Mouse (Mus musculus): ENCODE data around the gene Fignl1. TPM values are rescaled to one million over a fixed set of nuclear protein-coding genes. Genes with fewer than 3 reads are reported as not detected.

The Fignl1 gene
- total and polyA plus RNA-seq, 3 experiments, result 82.8 to 189 (median 98.5) TPM

DNA sequence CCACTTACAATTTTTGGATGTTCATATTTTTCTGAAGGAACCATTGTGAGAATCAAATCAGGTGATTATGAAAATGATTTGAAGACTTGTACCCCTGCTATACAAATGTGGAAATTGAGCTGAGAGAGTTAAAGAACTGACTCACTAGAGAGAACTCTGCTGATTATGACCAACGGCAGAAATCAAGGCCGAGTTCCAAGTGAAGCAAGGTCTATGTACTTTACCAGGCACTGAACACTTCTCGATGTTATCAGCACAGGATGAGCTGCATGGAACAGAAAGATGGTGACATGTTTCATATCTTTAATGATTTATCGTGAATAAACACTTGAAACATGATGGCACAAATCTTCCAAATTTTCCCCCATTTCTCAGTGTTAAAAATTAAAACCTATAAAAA, 2.8 kb downstream of the Fignl1 start:
- dilution Hi-C loops (cut with MboI; ENCODE audit: extremely low pct_ligation_motif_present, extremely low pct_unique_long_range_greater_than_20kb, low sequenced_read_pairs), result loop anchor here (25.0 kb wide), 1 partner anchor 156 kb away; no protein-coding TSS in a partner anchor
- peak overlapping the region; percentile 59; the same call in 1 of the 2 replicates for H3K4me2 ChIP-seq (ENCODE audit: insufficient read depth, low read depth, poor library complexity, severe bottlenecking)

DNA sequence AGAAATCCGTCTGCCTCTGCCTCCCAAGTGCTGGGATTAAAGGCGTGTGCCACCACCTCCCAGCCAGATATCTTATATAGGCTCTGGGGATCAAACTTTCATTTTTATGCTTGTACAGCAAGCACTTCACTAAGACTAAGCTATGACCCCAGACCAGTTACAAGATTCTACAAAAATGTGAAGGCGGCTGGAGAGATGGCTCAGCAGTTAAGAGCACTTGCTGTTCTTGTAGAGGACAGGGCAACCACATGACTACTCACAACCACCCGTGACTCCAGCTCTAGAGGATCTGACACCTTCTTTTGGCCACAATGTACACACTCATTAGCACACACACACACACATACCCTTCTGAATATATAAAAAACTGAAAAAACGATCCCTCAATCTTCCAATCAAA, 4.3 kb downstream of the Fignl1 start:
- H3K9me3 ChIP-seq (replicated peaks; ENCODE audit: low read length), result no peaks in the 10 kb centered on the region
- H3K9ac ChIP-seq (ENCODE audit: insufficient read depth, low read depth), result peak overlapping the region; percentile 16; the same call in 1 of the 2 replicates
- H3K4me3 ChIP-seq (replicated peaks in 1 of 3; ENCODE audit: low read depth in 2 of 3, low read length in 2 of 3, poor library complexity in 1 of 3), result no peak overlapping the region
- peaks cover 39 to 58% of the 10 kb centered on the region in 2 experiments for H3K36me3 ChIP-seq (replicated peaks in 1 of 2; ENCODE audit: control insufficient read depth in 1 of 2, insufficient read depth in 1 of 2, low read length in 1 of 2)
- no peaks in the 10 kb centered on the region for H3K27me3 ChIP-seq (replicated peaks)
- dilution Hi-C loops (cut with MboI; ENCODE audit: extremely low pct_ligation_motif_present, extremely low pct_unique_long_range_greater_than_20kb, low sequenced_read_pairs), result loop anchor here (25.0 kb wide), 1 partner anchor 158 kb away; no protein-coding TSS in a partner anchor
- H3K4me2 ChIP-seq (ENCODE audit: insufficient read depth, low read depth, poor library complexity, severe bottlenecking), result 0 out of 2 replicates have a peak overlapping the region, but pooled peaks have one; percentile 26
- TF ChIP-seq ETS1 (conservative IDR thresholded peaks at IDR 0.05; ENCODE audit: low read depth, low read length) (no peak), TCF12 (IDR thresholded peaks at IDR 0.05; ENCODE audit: low read depth, low read length) (no peak), POLR2AphosphoS2 (IDR thresholded peaks at IDR 0.05; ENCODE audit: low read depth, low read length) (no peak), HCFC1 (IDR thresholded peaks at IDR 0.05; ENCODE audit: low read depth, low read length) (no peak), POLR2A (IDR thresholded peaks at IDR 0.05; ENCODE audit: low read depth, low read length) (no peak), ZMIZ1 (IDR thresholded peaks at IDR 0.05; ENCODE audit: low read depth, low read length) (no peak), ELF1 (IDR thresholded peaks at IDR 0.05; ENCODE audit: low read depth, low read length) (no peak), IRF4 (IDR thresholded peaks at IDR 0.05; ENCODE audit: low read depth, low read length) (no peak), MEF2A (IDR thresholded peaks at IDR 0.05; ENCODE audit: borderline replicate concordance, low read depth, low read length) (no peak), RCOR1 (conservative IDR thresholded peaks at IDR 0.05; ENCODE audit: low read depth, low read length) (no peak), KAT2A (IDR thresholded peaks at IDR 0.05; ENCODE audit: insufficient replicate concordance, low read length) (no peak), ZNF384 (IDR thresholded peaks at IDR 0.05; ENCODE audit: low read depth, low read length) (no peak), GABPA (IDR thresholded peaks at IDR 0.05; ENCODE audit: insufficient replicate concordance, low read depth, low read length) (no peak), MYC (IDR thresholded peaks at IDR 0.05; ENCODE audit: low read depth, low read length) (no peak), USF1 (IDR thresholded peaks at IDR 0.05; ENCODE audit: low read depth, low read length) (no peak)
- H3K27ac ChIP-seq (ENCODE audit: insufficient read depth, low read depth), result no peak overlapping the region
- peaks cover 4 to 70% of the 10 kb centered on the region in 2 experiments for H3K4me1 ChIP-seq (ENCODE audit: control insufficient read depth in 1 of 2, insufficient read depth in 2 of 2)
- in situ Hi-C loops (cut with MboI; ENCODE audit: low pct_ligation_motif_present, low pct_unique_long_range_greater_than_20kb, low sequenced_read_pairs), result loop anchor here (25.0 kb wide), 3 partner anchors 408 to 733 kb away; no protein-coding TSS in a partner anchor
- DNase-seq (ENCODE audit: extremely low read depth), result no peak
- H3K79me2 ChIP-seq (replicated peaks; ENCODE audit: control insufficient read depth, extremely low read depth, insufficient read depth, poor library complexity, severe bottlenecking), result peaks cover 71% of the 10 kb centered on the region

More for the DNA sequence above, 2.8 kb downstream of the Fignl1 start:
- peak overlapping the region; percentile 76 for H3K9ac ChIP-seq (ENCODE audit: insufficient read depth, low read depth)
- peak overlapping the region in 1 of 3 experiments; percentile 62 for H3K4me3 ChIP-seq (replicated peaks in 1 of 3; ENCODE audit: low read depth in 2 of 3, low read length in 2 of 3, poor library complexity in 1 of 3)
- peak overlapping the region; percentile 49; the same call in 1 of the 2 replicates for H3K27ac ChIP-seq (ENCODE audit: insufficient read depth, low read depth)
- in situ Hi-C loops (cut with MboI; ENCODE audit: low pct_ligation_motif_present, low pct_unique_long_range_greater_than_20kb, low sequenced_read_pairs), result loop anchor here (25.0 kb wide), 3 partner anchors 406 to 731 kb away; no protein-coding TSS in a partner anchor
- peaks cover 34 to 49% of the 10 kb centered on the region in 2 experiments for H3K36me3 ChIP-seq (replicated peaks in 1 of 2; ENCODE audit: control insufficient read depth in 1 of 2, insufficient read depth in 1 of 2, low read length in 1 of 2)
- no peak for TF ChIP-seq SMC3 (IDR thresholded peaks at IDR 0.05; ENCODE audit: low read depth, low read length)
- no peak for TF ChIP-seq CHD1 (IDR thresholded peaks at IDR 0.05; ENCODE audit: low read depth, low read length)
- TF ChIP-seq NELFE (IDR thresholded peaks at IDR 0.05; ENCODE audit: low read depth, low read length), result no peak
- TF ChIP-seq USF2 (conservative IDR thresholded peaks at IDR 0.05; ENCODE audit: low read depth, low read length), result no peak
- no peak for TF ChIP-seq GABPA (IDR thresholded peaks at IDR 0.05; ENCODE audit: insufficient replicate concordance, low read depth, low read length)
- TF ChIP-seq ELF1 (IDR thresholded peaks at IDR 0.05; ENCODE audit: low read depth, low read length), result no peak
- no peak for TF ChIP-seq PAX5 (IDR thresholded peaks at IDR 0.05; ENCODE audit: low read length)
- TF ChIP-seq POLR2AphosphoS2 (IDR thresholded peaks at IDR 0.05; ENCODE audit: low read depth, low read length), result no peak
- TF ChIP-seq E2F4 (IDR thresholded peaks at IDR 0.05; ENCODE audit: insufficient replicate concordance, low read depth, low read length), result no peak
- TF ChIP-seq MYC (IDR thresholded peaks at IDR 0.05; ENCODE audit: low read depth, low read length), result no peak
- TF ChIP-seq MAZ (IDR thresholded peaks at IDR 0.05; ENCODE audit: low read depth, low read length), result no peak
- TF ChIP-seq MXI1 (IDR thresholded peaks at IDR 0.05; ENCODE audit: low read depth, low read length), result no peak
- no peak for TF ChIP-seq KAT2A (IDR thresholded peaks at IDR 0.05; ENCODE audit: insufficient replicate concordance, low read length)
- DNase-seq (ENCODE audit: extremely low read depth), result no peak
- H3K4me1 ChIP-seq (ENCODE audit: control insufficient read depth in 1 of 2, insufficient read depth in 2 of 2), result peaks cover 7 to 67% of the 10 kb centered on the region in 2 experiments
- H3K9me3 ChIP-seq (replicated peaks; ENCODE audit: low read length), result no peaks in the 10 kb centered on the region
- H3K79me2 ChIP-seq (replicated peaks; ENCODE audit: control insufficient read depth, extremely low read depth, insufficient read depth, poor library complexity, severe bottlenecking), result peaks cover 64% of the 10 kb centered on the region
- no peaks in the 10 kb centered on the region for H3K27me3 ChIP-seq (replicated peaks)
